Mouse (Mus musculus): ENCODE measurements around the gene Omd.
"Not testable (repeated sequence)": the region's sequence is repeated elsewhere in the genome, so short reads cannot be mapped to it uniquely, and the experiment has no call there.

Omd gene

GRCm38 (mm10) chr13:49581541-49582530, at the start of gene Omd:
Gene Omd (plus strand): TSS chr13:49582462.
- no peak for DNase-seq (ENCODE audit: extremely low spot score, low spot score)

- DNase-seq (ENCODE audit: extremely low spot score, low spot score), result no peak
Measured at GRCm38 (mm10) chr13:49536946-49537345, 45.3 kb upstream of the Omd start.

- DNase-seq (ENCODE audit: extremely low spot score, low spot score), result no peak
Measured at GRCm38 (mm10) chr13:49538693-49539092, 43.6 kb upstream of the Omd start.

- no peak for DNase-seq (ENCODE audit: extremely low spot score, low spot score)
Measured at GRCm38 (mm10) chr13:49544279-49544678, 38.0 kb upstream of the Omd start, which contains the start of gene Aspn. Gene Aspn (plus strand): TSS chr13:49544443.

GRCm38 (mm10) chr13:49545646-49546045, 36.6 kb upstream of the Omd start:
- DNase-seq (ENCODE audit: extremely low spot score, low spot score), result no peak

- DNase-seq (ENCODE audit: extremely low spot score, low spot score), result no peak
Measured at GRCm38 (mm10) chr13:49546517-49546916, 35.7 kb upstream of the Omd start.

- DNase-seq (ENCODE audit: extremely low spot score, low spot score), result no peak
Measured at GRCm38 (mm10) chr13:49547563-49548150, 34.6 kb upstream of the Omd start.

GRCm38 (mm10) chr13:49549616-49550015, 32.6 kb upstream of the Omd start:
- no peak for DNase-seq (ENCODE audit: extremely low spot score, low spot score)

GRCm38 (mm10) chr13:49554519-49554918, 27.7 kb upstream of the Omd start:
- DNase-seq (ENCODE audit: extremely low spot score, low spot score), result no peak

- DNase-seq (ENCODE audit: extremely low spot score, low spot score), result no peak
Measured at GRCm38 (mm10) chr13:49556203-49556602, 26.1 kb upstream of the Omd start.

GRCm38 (mm10) chr13:49556924-49557323, 25.3 kb upstream of the Omd start:
- no peak for DNase-seq (ENCODE audit: extremely low spot score, low spot score)

- no peak for DNase-seq (ENCODE audit: extremely low spot score, low spot score)
Measured at GRCm38 (mm10) chr13:49559185-49559584, 23.1 kb upstream of the Omd start.

GRCm38 (mm10) chr13:49560886-49561285, 21.4 kb upstream of the Omd start:
- no peak for DNase-seq (ENCODE audit: extremely low spot score, low spot score)

GRCm38 (mm10) chr13:49564347-49564746, 17.9 kb upstream of the Omd start:
- DNase-seq (ENCODE audit: extremely low spot score, low spot score), result no peak

- DNase-seq (ENCODE audit: extremely low spot score, low spot score), result no peak
Measured at GRCm38 (mm10) chr13:49570371-49570770, 11.9 kb upstream of the Omd start.

- DNase-seq (ENCODE audit: extremely low spot score, low spot score), result no peak
Measured at GRCm38 (mm10) chr13:49571418-49571817, 10.8 kb upstream of the Omd start.

- DNase-seq (ENCODE audit: extremely low spot score, low spot score), result no peak
Measured at GRCm38 (mm10) chr13:49583859-49584258, 1.6 kb downstream of the Omd start.

GRCm38 (mm10) chr13:49584307-49585005, 2.2 kb downstream of the Omd start:
- DNase-seq (ENCODE audit: extremely low spot score, low spot score), result no peak

- DNase-seq (ENCODE audit: extremely low spot score, low spot score), result no peak
Measured at GRCm38 (mm10) chr13:49586062-49586461, 3.8 kb downstream of the Omd start.

GRCm38 (mm10) chr13:49602541-49602940, 20.3 kb downstream of the Omd start:
- not testable (repeated sequence) for DNase-seq (ENCODE audit: extremely low spot score, low spot score)

- DNase-seq (ENCODE audit: extremely low spot score, low spot score), result no peak
Measured at GRCm38 (mm10) chr13:49603603-49604002, 21.3 kb downstream of the Omd start.

GRCm38 (mm10) chr13:49607714-49608113, 25.5 kb downstream of the Omd start, which contains the start of gene Ogn:
Gene Ogn (plus strand): TSS chr13:49608046.
- no peak for DNase-seq (ENCODE audit: extremely low spot score, low spot score)

Data from neural tube, embryonic 10.5 days (tissue).